Mouse (Mus musculus): ENCODE measurements around the gene Nup85.

Nup85 gene

DNA sequence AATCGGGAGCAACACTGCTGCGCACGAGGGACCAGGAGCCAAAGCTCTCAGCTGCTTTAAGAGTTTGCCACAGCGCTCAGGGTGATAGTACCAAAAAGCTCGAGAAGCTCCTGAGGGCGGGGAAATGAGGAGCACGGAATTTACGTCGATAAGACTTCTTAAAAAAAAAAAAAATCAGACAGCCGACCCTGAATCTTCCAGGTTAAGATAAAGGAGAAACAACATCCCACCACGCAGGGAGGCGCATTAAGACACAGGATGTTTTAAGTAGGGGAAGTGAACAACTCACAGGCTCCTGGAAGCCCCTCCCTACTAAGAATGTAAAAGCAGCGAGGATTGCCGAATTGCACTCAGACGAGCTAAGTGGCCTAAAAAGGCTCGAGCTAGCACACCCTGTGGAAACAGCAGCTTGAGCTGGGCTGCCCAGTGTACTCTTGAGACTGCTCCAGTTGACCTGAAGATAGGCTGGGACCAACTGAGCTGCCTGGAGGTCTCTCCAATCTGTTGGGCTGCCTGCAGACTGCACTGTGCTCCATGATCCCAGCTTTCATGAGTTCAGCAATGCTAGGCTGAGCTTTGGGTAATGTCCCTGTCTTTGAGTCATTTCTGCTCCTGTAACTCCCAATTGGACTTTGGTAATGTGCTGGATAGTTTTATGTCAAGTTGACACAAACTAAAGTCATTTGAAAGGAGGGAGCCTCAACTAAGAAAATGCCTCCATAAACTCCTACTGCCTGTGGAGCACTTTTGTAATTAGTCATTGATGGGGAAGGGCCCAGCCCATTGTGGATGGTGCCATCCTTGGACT lies 49.1 kb downstream of the Nup85 start:
- no peak for DNase-seq (ENCODE audit: low spot score in 2 of 2)

DNA sequence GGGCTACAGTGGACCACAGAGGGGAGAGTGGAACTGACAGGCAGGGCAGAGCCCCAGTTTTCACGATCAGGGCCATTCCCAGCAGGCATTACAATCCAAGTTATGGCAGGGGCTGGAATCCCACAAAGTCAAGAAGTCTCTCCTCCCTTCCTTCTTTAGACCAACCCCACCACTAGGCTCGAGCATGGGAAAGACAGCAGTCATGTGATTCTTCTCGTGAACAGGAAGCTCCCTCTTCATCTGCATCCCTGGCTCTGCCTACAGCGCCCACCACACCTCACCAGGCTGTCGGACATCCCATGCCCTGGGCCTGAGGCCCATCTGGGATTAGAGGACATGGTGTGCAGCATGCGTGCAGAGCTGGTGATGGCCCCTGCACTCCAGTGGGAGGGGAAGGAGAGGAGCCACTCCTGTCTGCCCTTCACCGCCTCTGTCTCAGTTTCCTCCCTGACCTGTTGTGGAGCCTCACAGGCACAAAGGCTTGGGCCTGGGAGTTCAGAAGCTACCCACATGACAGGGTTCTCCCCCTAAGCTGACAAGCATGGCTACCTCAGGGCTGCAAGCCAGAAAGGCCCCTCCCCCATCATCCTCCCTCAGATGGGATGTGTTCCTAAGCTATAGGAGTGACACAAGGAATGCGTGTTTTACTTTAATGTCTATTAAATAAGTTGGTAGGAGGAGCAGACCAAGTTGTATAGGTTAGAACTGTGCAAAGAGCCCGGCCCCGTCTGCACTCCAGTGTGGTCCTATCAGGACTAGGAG lies 50.3 kb downstream of the Nup85 start:
- DNase-seq (ENCODE audit: low spot score in 2 of 2): no peak

DNA sequence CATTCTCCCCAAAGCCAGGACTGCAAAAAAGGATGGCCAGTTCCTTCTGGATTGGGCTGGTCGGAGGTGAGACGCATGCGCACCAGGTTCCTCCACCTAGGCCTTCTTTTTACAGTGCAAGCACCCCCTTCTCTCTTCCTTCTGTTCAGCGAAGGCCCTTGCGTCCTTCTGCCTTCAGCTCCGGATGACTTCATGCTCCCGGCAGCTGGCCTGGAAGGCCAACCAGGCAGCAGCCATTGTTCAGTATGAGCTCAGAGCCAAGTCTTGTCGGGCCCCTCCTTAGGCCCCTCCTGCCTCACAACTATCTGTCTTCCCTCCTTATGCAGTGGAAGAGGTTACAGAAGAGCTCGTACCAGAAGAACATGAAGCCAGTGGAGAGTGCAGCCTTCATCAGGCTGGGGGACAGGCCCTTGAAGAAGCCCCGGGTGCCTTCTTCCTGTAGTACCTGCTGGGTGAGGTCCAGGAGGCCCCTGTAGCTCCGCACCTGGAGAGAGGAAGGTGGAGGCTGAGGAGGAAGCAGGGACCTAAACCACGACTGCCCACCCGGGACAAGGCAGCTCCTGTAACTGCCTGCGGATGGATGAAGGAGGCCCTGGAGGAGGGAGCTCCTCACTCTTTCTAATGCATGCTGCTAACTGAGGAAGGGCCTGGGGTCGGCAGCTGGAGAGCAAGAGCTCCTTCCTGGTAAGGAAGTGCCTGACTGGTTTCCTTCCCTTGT lies 51.0 kb downstream of the Nup85 start:
- DNase-seq (ENCODE audit: low spot score in 2 of 2): no peak

- no peak for DNase-seq (ENCODE audit: low spot score in 2 of 2)
Observed at GRCm38 (mm10) chr11:115615875-115616274, 51.6 kb downstream of the Nup85 start.

- no peak for DNase-seq (ENCODE audit: low spot score in 2 of 2)
Observed at GRCm38 (mm10) chr11:115616371-115616770, 52.1 kb downstream of the Nup85 start.

DNA sequence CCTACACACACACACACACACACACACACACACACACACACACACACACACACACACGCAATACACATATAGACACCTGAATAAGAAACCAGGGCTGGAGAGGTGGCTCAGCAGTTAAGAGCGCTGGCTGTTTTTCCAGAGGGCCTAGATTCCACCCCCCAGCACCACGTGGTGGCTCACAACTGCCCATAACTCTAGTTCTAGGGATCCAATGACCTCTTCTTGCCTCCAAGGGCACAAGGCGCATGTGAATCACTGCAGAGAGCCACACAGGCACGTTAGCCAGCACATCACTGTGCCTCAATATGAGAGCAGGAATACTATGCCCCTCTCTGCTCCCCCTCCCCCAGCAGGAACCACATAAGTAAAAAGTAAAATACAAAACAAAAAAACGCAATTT lies 52.7 kb downstream of the Nup85 start:
- no peak for DNase-seq (ENCODE audit: low spot score in 2 of 2)

DNA sequence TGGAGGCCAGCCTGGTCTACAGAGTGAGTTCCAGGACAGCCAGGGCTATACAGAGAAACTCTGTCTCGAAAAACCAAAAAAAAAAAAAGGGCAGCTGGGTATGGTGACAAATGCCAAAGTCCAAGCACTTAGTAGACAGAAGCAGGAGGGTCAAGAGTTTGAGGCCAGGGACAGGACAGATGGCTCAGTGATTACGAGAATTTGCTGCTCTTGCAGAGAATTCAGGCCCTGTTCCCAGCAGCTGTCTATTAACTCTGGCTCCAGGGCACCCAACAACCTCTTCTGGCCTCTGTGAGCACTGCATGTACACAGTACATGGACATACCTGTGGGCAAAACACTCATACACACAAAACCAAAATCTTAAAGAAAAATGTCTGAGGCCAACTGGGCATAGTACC lies 53.8 kb downstream of the Nup85 start:
- no peak for DNase-seq (ENCODE audit: low spot score in 2 of 2)

DNA sequence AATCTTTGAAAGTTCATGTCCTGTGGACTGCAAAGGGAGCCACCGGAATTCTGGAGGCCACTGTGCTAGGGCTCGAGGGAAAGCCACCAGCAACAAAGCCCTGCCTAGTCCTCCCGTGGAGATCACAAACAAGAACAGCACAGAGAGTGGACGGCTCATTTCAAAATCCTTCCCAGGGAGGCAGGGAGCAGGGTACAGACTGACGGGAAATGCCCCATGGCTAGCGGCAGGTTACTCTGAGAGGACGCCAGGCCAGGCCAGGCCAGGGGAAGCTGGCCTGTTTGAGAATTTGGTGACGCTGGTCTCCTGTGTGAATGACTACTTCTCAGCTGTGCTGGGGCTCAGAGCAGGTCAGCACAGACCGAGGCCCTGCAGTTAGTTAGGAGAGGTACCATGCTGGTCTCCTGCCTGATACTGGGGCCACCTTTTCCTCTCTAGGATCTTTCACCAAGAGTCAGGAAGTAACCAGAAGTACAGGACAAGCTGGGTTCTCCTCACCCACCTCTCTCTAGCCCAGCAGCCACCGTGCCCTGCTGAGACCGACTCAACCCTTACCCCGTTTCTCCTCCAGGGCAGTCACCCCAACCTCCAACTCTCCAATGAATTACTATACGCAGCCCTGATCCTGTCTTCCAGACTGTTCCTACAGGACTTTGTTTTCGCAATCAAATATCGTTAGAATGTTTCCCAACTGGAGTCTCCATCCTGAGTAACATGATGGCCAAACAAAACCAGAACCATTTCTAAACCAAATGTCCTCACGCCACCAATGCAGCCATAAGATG lies 54.7 kb downstream of the Nup85 start:
- DNase-seq (ENCODE audit: low spot score in 2 of 2): no peak

- DNase-seq (ENCODE audit: low spot score in 2 of 2): no peak
Observed at GRCm38 (mm10) chr11:115619949-115620348, 55.7 kb downstream of the Nup85 start.

GRCm38 (mm10) chr11:115623487-115624070 lies 59.3 kb downstream of the Nup85 start:
- no peak for DNase-seq (ENCODE audit: low spot score in 2 of 2)

GRCm38 (mm10) chr11:115625877-115626276 lies 61.6 kb downstream of the Nup85 start:
- DNase-seq (ENCODE audit: low spot score in 2 of 2): no peak

DNA sequence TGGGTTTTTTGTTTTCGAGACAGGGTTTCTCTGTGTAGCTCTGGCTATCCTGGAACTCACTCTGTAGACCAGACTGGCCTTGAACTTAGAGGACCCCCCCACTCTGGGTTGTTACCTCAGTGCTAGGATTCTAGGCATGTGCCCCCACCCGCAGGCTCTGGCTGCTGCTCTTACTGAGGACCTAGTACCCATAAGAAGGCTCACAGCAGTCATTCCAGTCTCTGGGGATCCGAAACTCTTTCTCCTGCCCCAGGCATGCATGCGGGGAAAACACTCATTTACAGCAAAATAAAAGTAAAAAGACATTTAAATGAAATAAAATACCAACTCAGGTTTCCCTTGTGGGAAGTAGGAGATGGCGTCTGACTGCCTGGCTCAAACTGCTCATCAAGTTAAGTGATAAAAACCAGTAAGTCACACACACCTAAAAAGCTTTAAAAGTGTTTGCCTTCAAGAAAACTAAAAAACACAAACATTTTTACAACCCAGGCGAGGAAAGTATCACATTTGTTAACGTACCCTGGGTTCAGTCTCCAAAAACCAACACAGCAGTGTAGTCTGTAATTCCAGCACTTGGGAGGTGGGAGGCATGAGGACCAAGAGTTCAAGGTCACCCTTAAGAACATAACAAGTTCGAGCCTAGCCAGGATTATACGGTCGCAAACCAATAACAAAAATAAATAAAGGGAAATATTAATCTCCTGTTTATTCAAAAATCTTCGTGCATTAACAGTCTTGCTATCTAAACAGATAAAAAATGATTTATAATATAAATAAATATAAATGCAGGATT lies 62.8 kb downstream of the Nup85 start:
- no peak for DNase-seq (ENCODE audit: low spot score in 2 of 2)

GRCm38 (mm10) chr11:115627705-115628464 lies 63.7 kb downstream of the Nup85 start, which contains the start of gene Slc25a19:
Gene Slc25a19, minus strand, starts transcription at chr11:115628295.
- peak; percentile 99 for DNase-seq (ENCODE audit: low spot score in 2 of 2)

- no peak for DNase-seq (ENCODE audit: low spot score in 2 of 2)
Observed at GRCm38 (mm10) chr11:115628465-115629101, 64.3 kb downstream of the Nup85 start.

DNA sequence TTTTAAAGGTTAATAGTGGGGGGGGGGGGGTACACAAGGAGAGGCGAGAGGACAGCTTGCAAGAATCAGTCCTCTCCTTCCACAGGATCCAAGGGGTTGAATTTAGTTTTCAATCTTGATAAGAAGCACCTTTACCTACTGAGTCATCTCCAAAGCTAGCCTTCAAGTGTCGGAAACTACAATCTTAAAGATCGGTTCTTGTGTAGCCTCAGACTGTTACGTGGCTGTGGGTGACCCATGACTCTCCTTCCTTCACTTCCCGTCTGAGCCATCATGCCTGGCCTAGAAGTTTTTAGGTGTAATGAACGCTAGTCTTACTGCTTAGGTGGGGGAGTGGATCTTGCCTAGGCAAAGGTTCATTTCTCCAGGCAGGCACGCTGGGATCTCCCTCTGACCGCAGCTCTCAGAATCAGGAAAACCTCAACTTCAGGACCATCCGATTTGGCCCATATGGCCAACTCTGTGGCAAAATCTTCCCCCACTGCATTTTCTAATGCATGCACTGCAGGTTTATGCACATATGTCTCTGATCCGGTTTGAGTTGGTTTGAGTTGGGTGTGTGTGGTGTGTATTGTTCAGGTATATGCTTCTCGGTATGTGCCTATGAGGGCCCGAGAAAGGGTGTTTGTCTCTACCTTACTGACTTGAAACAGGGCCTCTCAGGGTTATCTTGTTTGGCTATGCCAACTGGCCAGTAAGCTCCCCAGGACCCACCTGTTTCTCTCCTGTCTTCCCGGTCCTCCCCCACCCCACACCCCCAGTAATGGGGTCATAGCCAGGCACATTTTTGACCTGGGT lies 65.7 kb downstream of the Nup85 start:
- DNase-seq (ENCODE audit: low spot score in 2 of 2): no peak

DNA sequence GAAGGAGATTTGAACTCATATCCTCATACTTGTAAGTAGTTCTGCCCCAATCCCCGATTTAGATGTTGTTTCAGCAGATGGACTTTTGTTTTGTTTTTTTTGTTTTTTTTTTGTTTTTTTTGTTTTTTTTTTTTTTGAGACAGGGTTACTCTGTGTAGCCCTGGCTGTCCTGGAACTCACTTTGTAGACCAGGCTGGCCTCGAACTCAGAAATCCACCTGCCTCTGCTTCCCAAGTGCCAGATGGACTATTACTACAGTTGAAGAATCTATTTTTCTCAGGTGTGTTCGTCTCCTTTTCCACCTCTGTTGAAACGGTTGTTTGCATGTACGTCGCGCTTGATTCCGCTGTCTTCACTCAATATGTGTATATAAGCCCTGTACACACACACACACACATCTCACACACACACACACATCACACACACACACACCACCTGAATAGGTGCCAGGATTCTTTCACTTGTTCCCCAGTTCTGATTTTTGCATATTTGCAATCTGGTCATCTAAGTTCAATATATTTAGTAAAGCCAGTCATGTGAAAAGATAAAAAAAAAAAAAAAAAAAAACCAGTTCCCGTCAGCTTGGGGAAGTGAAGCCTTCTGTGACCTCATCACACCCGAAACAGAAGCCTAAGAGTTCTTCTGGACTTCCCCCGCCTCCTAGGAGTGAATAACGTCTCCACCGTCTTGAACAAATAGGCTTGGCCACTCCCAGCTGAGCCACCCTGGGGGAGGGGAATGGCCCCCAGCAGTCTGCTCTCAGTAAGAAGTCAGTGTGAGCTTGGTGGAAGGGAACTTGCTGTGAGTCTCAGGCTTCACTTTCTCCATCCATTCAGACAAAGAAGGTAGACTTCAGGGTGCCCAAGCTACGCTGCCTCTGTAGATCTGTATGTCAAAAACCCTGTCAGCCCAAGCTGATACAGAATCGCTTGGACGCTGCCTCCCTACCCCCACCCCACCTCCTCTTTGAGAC lies 66.6 kb downstream of the Nup85 start:
- peak in 1 of 2 experiments; percentile 38 for DNase-seq (ENCODE audit: low spot score in 2 of 2)

DNA sequence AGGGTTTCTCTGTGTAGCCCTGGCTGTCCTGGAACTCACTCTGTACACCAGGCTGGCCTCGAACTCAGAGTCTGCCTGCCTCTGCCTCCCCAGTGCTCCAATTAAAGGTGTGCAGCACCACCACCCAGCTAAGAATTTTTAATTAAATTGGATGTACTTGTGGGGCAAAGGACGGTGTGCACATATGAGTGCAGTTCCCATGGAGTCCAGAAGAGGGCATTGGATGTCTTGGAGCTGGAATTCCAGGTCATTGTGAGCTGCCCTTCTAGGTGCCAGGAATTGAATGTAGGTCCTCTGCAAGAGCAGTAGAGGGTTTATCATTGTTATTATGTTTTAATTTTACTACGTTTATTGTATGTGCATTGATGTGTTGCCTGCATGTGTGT lies 67.3 kb downstream of the Nup85 start:
- no peak for DNase-seq (ENCODE audit: low spot score in 2 of 2)

Measured in frontal cortex, postnatal 14 days (tissue).